Mouse (Mus musculus): ENCODE measurements around the gene Zrsr1.

- no peak for TF ChIP-seq MYOD1 (IDR thresholded peaks at IDR 0.05; ENCODE audit: control insufficient read depth in 1 of 3, insufficient read length in 2 of 3, low read depth in 2 of 3)
- no peak for TF ChIP-seq POLR2A (IDR thresholded peaks at IDR 0.05; ENCODE audit: insufficient read length, low read depth)
- TF ChIP-seq USF1 (IDR thresholded peaks at IDR 0.05; ENCODE audit: low read depth) = no peak
- TF ChIP-seq E2F4 (IDR thresholded peaks at IDR 0.05; ENCODE audit: insufficient read depth) = no peak
- no peak for TF ChIP-seq TCF12 (IDR thresholded peaks at IDR 0.05; ENCODE audit: insufficient read depth, poor library complexity, severe bottlenecking)
- no peak for TF ChIP-seq SRF (IDR thresholded peaks at IDR 0.05; ENCODE audit: control insufficient read depth, insufficient read length, low read depth)
- TF ChIP-seq TCF3 (IDR thresholded peaks at IDR 0.05; ENCODE audit: insufficient read length, low read depth) = no peak
- no peak for TF ChIP-seq MYOG (IDR thresholded peaks at IDR 0.05; ENCODE audit: control insufficient read depth in 1 of 3, insufficient read depth in 1 of 3, insufficient read length in 2 of 3, low read depth in 2 of 3)
- TF ChIP-seq POLR2AphosphoS2 (IDR thresholded peaks at IDR 0.05; ENCODE audit: insufficient read length, low read depth) = no peak
Observed at GRCm38 (mm10) chr11:22970546-22970945, 1.3 kb upstream of the Zrsr1 start.
